Mouse (Mus musculus) thymus, postnatal 10 days (tissue): ENCODE results near the gene Dcbld1.
"Not testable (repeated sequence)": the region's sequence is repeated elsewhere in the genome, so short reads cannot be mapped to it uniquely, and the experiment has no call there.

Experiments used
- DNase-seq, 2 experiments: peaks; one replicate each; pipeline ENCODE4 v3.0.0; 2021; ENCODE audit warnings: low spot score in 2 of 2

The Dcbld1 gene

DNA sequence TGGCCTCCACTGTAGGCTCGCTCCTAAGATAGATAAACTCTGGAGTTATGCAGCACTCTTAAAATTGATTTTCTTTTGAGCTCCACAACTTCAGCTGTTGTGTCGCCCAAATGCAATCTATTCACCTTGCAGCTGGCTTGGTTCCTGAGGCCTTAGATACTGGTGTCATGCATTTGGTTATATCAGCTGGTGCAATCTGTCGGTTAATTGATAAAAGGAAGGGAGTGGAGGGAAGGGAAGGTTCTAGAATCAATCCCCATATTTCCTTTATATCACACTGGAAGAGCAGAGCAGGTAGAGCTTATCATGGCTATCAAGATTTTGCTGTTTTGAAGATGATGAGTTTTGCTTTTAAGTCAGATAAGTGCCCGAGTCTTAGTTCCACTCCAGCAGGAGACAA is 26.8 kb downstream of the Dcbld1 start:
- DNase-seq = no peak

DNA sequence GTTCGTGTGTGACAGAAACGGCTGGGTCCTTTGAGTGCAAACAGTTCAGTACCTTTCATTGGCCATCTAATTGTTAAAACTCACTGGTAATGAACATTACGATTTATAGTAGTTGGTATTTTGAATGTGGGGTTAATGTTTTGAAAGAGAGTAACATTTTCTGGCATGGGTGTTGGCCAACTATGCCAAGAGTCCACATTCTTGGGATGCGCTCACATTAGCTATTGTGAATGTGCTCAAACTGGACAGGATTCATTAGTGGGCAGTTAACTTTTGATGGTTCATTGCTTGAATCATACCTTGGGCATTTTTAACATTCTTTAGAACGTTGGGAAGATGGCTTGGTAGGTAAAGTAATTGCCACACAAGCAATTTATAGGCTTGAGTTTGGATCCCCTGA is 30.7 kb downstream of the Dcbld1 start:
- DNase-seq = no peak

GRCm38 (mm10) chr10:52268879-52269278 is 35.5 kb downstream of the Dcbld1 start:
- no peak for DNase-seq

GRCm38 (mm10) chr10:52271385-52271784 is 38.0 kb downstream of the Dcbld1 start:
- DNase-seq = no peak

DNA sequence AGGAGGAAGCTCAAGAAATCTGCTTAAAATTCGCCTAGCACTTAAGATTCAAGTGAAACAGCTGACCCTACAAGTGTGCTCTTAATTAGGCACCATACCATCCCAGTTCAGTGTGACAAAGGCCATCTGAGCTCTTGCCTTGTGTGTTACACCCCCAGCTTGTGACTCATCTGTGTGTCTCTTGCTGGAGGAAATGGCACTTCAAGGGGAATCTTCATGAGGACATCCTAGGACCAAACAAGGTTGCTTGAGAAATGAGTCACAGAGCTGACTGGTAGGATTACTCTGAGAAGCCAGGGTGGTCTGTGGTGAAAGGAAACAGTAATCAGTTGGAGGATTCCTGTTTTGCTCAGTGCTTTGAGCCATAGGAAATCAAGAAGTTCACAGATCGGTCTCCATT is 39.6 kb downstream of the Dcbld1 start:
- no peak for DNase-seq

DNA sequence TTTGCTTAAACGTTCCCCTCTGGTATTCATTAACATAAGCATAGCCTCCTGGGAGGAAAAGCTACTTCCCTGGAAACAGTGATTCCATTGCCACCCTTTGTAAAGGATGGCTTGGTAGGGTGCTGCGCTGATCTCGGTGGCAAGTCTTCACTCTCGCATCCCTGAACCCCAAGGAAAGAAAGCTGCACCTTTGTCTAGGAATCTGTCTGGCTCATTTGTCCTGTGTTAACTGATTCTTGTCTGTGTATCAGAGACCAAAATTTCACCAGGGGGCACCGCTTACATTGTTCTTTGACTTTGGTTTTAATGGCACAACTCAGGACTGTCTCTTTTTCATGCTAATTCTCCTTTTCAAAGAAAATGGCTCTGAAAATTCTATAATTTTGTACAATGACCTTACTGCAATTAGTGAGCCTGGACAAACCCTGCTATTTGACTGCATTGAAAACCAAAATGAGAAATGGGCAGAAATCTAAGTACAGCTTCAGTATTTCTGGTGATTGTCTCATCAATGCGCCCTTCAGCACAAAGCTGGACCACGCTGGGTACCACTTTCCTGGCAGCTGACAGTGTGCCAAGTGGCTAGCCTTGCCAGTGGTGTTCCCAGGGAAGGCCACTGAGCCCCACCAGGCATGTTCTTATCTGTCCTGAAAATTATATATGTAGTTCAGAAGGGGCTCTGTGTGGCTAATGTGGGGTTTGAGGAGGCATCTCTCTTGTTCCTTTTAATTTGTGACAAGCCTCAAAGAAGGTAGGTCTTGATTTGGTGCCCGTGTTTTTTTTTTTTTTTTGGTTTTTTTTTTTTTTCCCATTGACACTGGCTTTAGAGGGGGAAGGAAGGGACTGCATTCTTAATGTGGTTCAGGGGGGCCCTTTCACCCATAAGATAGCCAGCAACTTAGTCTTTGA is 40.8 kb downstream of the Dcbld1 start:
- no peak for DNase-seq

DNA sequence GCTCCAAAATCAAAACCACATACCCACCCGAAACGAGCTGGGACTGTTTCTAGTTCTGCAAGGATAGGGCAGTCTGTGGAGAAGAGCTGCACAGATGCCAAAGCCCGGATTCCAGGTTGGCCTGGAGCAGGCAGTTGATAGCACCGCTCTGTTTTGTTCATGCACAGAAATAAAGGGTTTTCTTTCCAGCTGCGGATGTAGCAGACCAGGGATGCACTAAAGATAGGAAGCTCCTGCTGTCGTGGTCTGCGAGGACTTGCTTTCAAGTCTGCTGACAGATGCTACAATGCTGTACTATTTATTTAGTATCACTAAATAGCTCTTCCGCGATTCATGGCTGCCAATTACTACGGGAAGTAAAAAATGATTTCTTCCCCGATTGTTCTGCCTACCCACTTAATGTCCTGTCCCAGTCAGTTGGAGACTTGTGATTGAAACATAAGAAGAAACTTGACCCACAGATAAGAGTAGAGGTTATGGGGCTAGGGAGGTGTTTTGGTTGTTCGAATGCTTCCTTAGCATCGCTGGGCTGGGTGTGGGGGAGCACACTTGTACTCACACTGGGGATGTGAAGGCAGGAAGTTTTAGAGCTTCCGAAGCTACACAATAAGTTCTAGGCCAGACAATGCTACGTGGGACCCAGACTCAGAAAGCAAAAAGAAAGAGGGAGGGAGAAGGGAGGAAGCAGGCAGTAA is 41.6 kb downstream of the Dcbld1 start:
- DNase-seq = no peak

- DNase-seq = no peak
Observed at GRCm38 (mm10) chr10:52276579-52276978, 43.2 kb downstream of the Dcbld1 start.

GRCm38 (mm10) chr10:52277564-52277963 is 44.1 kb downstream of the Dcbld1 start:
- DNase-seq = not testable (repeated sequence)

- no peak for DNase-seq
Observed at GRCm38 (mm10) chr10:52278011-52278434, 44.6 kb downstream of the Dcbld1 start.

DNA sequence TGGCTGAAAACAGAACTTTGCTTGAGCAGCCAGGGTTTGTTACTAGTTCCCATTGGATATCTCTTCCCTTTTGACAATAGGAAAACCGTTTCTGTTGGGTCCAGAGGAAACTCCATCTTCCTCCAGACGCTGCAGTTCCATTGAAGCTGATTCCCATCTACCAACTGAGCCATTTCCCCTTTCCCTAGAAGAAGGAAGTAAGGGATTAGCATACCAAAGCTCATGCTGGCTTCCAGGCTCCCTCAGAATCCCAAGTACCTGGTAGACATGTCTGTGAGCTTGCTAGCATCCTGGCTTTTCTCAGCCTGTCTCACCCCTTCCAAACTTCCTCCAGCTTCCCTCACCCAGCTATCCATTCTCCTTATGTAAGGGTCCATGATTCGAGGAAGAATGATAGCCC is 45.4 kb downstream of the Dcbld1 start:
- no peak for DNase-seq

DNA sequence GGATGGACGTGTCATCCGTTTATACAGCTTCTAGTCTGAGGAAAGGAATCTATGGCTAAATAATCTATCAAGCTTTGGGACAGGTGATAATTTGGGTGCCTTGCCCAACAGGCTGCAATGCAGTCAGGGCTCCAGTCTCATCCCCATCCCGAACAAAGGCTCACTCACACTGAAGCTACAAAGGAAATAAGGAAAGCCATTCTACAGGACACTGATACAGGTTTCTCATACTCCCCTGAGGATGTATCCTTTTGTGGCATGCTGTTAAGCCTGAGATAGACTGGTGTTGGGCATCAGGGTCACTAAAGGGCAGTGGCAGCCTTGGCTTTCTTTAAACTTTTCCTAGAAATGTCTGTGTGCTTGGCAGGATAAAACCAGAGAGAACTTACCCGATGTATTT is 46.5 kb downstream of the Dcbld1 start:
- no peak for DNase-seq

DNA sequence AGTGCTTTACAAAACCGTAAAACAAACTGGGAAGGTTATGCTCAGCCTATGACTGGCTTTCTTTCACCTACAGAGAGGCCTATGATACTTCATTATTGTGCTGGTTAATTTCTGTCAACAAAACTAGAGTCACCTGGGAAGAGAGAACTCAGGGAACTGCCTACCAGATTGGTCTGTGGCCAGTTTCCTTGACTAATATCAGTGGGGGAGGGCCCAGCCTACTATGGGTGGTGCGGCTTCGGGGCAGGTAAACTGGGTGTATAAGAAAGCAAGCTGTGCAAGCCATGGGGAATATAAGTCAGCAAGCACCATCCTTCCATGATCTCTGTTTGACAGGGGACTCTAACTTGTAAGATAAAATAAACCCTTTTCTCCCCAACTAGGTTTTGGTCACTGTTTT is 47.2 kb downstream of the Dcbld1 start:
- no peak for DNase-seq

DNA sequence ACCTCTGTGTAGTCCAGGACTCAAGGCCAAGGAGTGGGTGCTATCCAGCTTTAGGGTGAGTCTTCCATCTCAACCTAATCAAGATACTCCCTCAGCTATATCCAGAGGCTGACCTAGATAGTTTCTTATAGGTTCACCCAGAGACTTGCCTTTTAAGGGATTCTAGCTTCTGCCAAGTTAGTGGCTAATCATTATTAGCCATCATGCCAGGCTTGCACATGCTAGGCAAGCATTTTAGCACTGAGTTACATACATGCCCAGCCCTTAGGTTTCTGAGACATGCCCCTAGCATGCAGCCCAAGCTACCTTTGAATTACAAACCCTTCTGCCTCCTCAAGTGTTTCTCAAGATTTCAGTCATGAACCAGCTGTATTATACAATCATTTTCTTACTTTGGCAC is 47.9 kb downstream of the Dcbld1 start:
- no peak for DNase-seq

DNA sequence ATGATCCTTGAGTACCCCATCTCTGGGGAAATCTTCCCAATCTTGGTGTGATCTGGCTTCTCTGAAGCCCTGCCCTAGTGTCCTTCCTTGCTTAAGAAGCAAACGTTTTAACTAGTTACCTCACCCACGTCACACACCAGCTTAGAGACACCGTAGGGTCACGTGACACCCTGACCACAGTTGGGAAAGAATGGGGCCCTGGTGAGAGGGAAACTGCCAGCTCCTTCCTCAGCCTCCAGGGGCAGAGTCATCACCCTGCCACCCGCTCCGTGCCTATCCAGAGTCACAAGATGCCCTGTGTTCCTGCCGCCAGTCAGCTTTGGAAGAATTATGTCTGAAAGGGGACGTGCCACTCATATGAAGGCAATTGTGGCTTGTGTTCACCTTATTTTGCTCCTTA is 51.2 kb downstream of the Dcbld1 start:
- no peak for DNase-seq

GRCm38 (mm10) chr10:52287852-52288533 is 54.6 kb downstream of the Dcbld1 start:
- DNase-seq = no peak

GRCm38 (mm10) chr10:52289261-52289660 is 55.8 kb downstream of the Dcbld1 start:
- no peak for DNase-seq

DNA sequence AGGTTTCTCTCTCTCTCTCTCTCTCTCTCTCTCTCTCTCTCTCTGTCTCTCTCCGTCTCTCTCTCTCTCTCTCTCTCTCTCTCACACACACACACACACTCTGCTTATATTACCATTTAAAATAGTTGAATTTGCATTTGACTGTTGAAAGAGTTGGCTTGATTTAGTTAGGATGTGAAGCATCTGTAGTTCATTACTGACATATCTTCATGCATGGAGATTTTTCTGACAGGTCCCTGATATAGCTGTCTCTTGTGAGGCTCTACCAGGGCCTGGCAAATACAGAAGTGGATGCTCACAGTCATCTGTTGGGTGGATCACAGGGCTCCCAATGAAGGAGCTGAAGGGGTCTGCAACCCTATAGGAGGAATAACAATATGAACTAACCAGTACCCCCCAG is 59.0 kb downstream of the Dcbld1 start:
- DNase-seq = not testable (repeated sequence)

- DNase-seq = no peak
Observed at GRCm38 (mm10) chr10:52293921-52294577, 60.6 kb downstream of the Dcbld1 start.

DNA sequence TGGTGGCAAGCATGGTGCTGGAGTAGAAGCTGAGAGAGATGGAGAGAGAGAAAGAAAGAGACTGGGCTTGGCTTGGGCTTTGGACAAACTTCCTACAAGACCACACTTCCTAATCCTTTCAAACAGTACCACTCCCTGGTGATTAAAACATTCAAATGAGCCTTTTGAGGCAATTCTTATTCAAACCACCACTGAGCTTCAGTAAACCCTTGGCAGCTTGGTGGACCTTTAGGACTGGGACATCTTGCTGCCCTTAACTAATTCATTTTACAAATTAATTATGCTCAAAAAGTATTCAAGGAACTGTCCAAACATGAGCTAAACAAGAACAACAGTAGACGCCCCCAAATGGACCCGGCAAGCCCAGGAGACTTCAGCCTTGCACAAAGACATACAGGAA is 62.5 kb downstream of the Dcbld1 start:
- no peak for DNase-seq

GRCm38 (mm10) chr10:52298568-52298967 is 65.1 kb downstream of the Dcbld1 start:
- DNase-seq = not testable (repeated sequence)

DNA sequence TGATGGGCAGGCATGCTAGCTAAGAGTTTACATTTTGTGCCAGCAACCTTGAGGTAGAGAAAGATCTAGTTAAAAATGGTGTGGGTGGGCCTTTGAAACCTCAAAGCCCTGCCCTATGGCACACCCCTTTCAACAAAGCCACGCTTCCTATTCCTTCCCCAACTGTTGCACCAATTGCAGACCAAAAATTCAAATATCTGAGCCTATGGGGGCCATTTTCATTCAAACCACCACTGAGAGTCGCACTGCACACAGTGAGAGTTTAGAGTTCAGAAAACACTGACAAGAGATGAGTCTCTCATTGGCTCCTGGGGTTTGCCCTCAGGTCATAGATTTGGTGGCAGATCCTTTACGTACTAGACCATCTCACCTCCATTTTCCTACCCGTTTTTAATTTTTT is 68.3 kb downstream of the Dcbld1 start:
- no peak for DNase-seq
